Mouse (Mus musculus) brain, adult 2 months (tissue): Measurements from ENCODE around the gene Gm21738.
"Not testable (repeated sequence)": the region's sequence is repeated elsewhere in the genome, so short reads cannot be mapped to it uniquely, and the experiment has no call there.

Source experiments
- DNase-seq: peaks from one replicate; pipeline ENCODE4 v3.0.0; 2011; ENCODE audit warnings: low read depth, low spot score

The Gm21738 gene

GRCm38 (mm10) chr14:19418830-19419229 is at the start of gene Gm21738:
Gene Gm21738 (minus strand): TSS chr14:19418930.
- not testable (repeated sequence) for DNase-seq

- not testable (repeated sequence) for DNase-seq
Measured at GRCm38 (mm10) chr14:19383741-19384140, 35.0 kb downstream of the Gm21738 start.
